Mouse (Mus musculus) heart, postnatal 36 days (tissue): ENCODE results near the gene Sec61a2. TPM values are rescaled to one million over a fixed set of nuclear protein-coding genes. Genes with fewer than 3 reads are reported as not detected.

Source experiments
- total RNA-seq, 2 experiments: library from RNA; stranded (reverse); gene quantifications; 2 replicates each; pipeline ENCODE4 v1.2.3; 2021

The Sec61a2 gene
- total RNA-seq, 2 experiments from 2014 or later: 12.3 to 12.5 TPM

Other genes starting within 250 kb of the Sec61a2 start
- 1 to 10 TPM; 3.6 to 5.2 TPM for gene Camk1d, start 180.9 kb downstream of the Sec61a2 start, total RNA-seq
- gene Nudt5, start 50.4 kb downstream of the Sec61a2 start, total RNA-seq: 10 to 100 TPM; 12.4 to 12.7 TPM
- gene Cdc123, start 50.3 kb downstream of the Sec61a2 start, total RNA-seq: 10 to 100 TPM; 77.6 to 94.1 TPM
- gene Gm13199, start 32.5 kb downstream of the Sec61a2 start, total RNA-seq: not detected
- 1 to 10 TPM; 2.8 to 6.7 TPM for gene Dhtkd1, start 47.4 kb upstream of the Sec61a2 start, total RNA-seq
- 10 to 100 TPM; 14.7 to 15.6 TPM for gene Upf2, start 56.0 kb upstream of the Sec61a2 start, total RNA-seq
- 10 to 100 TPM; 12.0 to 21.3 TPM for gene Proser2, start 234.8 kb upstream of the Sec61a2 start, total RNA-seq